Mouse (Mus musculus): ENCODE data around the gene Pip5k1b. TPM values are rescaled to one million over a fixed set of nuclear protein-coding genes. Genes with fewer than 3 reads are reported as not detected.

Pip5k1b gene
- polyA plus RNA-seq, 1 experiment, result 3.1 TPM

DNA sequence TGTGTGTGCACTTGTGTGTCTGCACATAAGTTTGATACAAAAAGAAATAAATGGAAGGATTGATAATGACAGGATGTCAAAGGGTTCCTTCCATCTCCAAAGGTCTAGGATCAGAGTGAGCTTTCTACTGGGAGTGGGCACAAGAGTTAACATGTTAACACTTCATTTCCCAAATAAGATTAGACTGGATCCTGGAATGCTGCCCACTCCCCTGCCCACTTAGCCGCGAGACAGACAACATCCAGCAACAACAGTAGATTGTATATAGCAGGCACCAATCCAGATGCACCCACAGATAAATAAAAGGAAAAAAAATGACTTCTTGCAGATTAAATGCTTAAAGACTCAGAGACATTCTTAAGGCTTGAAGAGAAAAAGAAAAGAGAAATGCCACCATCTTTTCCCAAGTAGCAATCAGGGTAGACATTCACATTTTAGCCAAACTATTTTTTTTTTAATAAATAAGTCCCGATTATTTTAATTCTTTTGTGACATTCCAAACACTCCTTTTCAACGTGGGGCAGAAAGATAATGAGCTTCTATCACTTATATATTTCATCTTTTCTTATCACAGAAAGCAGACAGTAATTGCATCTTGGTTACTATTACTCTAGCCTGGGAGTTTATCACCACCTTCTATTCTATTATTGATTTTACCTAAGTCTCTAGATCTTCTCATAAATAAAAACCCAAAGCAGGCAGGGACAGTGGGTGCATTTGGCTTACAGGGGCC is 219.9 kb downstream of the Pip5k1b start:
- Histone ChIP-seq H3K4me1 (ENCODE audit: control insufficient read depth, insufficient read depth, insufficient read length) (no peaks in the 10 kb centered on the region), H3K27me3 (ENCODE audit: control insufficient read depth, insufficient read depth, low read length) (no peaks in the 10 kb centered on the region), H3K27ac (ENCODE audit: insufficient read depth, low read length) (no peak overlapping the region), H3K36me3 (ENCODE audit: control insufficient read depth, insufficient read depth, low read length) (no peaks in the 10 kb centered on the region), H3K4me3 (ENCODE audit: extremely low read depth, insufficient read depth, insufficient read length) (no peak overlapping the region)
- 71% methylated on average over 4 of the region's 4 CpGs for WGBS
- no peak for DNase-seq (ENCODE audit: low read depth in 1 of 2, low spot score in 2 of 2)
- TF ChIP-seq CTCF (IDR thresholded peaks at IDR 0.05; ENCODE audit: extremely low read depth, insufficient read depth, insufficient read length, insufficient replicate concordance) (no peak), POLR2A (IDR thresholded peaks at IDR 0.05; ENCODE audit: low read depth, low read length) (no peak)

DNA sequence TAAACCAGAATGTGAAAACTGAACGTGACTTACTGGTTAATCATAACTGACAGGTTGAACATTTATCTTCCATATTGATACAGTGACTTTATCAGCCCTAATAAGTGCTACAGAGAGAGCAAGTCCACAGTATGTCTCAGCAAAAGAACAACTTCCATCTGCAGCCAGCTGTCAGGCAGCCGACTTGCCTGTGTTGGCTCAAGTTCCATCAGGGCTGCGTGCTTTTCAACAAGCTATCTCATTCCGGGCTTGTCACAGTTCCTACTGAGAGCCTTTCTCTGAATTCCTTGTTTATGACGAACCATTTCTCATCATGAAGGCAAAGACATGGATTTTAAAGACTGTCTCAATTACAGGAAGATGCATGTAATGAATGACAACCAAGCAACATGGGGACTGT is 222.7 kb downstream of the Pip5k1b start:
- TF ChIP-seq CTCF (IDR thresholded peaks at IDR 0.05; ENCODE audit: extremely low read depth, insufficient read depth, insufficient read length, insufficient replicate concordance) (no peak), POLR2A (IDR thresholded peaks at IDR 0.05; ENCODE audit: low read depth, low read length) (no peak)
- Histone ChIP-seq H3K36me3 (ENCODE audit: control insufficient read depth, insufficient read depth, low read length) (no peaks in the 10 kb centered on the region), H3K27ac (ENCODE audit: insufficient read depth, low read length) (no peak overlapping the region), H3K27me3 (ENCODE audit: control insufficient read depth, insufficient read depth, low read length) (no peaks in the 10 kb centered on the region), H3K4me3 (ENCODE audit: extremely low read depth, insufficient read depth, insufficient read length) (no peak overlapping the region), H3K4me1 (ENCODE audit: control insufficient read depth, insufficient read depth, insufficient read length) (no peaks in the 10 kb centered on the region)
- 85% methylated on average over 5 of the region's 5 CpGs for WGBS
- DNase-seq (ENCODE audit: low read depth in 1 of 2, low spot score in 2 of 2), result no peak

DNA sequence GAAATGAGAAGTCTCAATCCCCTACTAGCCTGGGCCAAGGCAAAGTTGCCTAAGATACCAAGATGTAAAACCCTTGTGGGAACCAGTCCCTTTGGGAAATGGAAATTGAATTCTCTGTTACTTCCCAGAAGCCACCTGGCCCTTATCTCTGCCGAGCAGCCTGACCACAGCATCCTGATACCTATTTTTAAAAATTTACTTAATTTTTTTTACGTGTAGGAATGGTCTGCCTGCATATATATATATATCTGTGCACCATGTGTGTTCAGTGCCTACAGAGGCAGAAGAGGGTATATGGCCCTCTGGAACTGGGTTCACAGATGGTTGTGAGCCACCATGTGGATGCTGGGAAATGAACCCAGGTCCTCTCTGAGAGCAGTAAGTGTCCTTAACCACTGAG is 224.4 kb downstream of the Pip5k1b start:
- 20% methylated on average over 2 of the region's 2 CpGs for WGBS
- Histone ChIP-seq H3K36me3 (ENCODE audit: control insufficient read depth, insufficient read depth, low read length) (no peaks in the 10 kb centered on the region), H3K4me1 (ENCODE audit: control insufficient read depth, insufficient read depth, insufficient read length) (no peaks in the 10 kb centered on the region), H3K27me3 (ENCODE audit: control insufficient read depth, insufficient read depth, low read length) (no peaks in the 10 kb centered on the region), H3K27ac (ENCODE audit: insufficient read depth, low read length) (no peak overlapping the region), H3K4me3 (ENCODE audit: extremely low read depth, insufficient read depth, insufficient read length) (no peak overlapping the region)
- DNase-seq (ENCODE audit: low read depth in 1 of 2, low spot score in 2 of 2), result no peak
- TF ChIP-seq CTCF (IDR thresholded peaks at IDR 0.05; ENCODE audit: extremely low read depth, insufficient read depth, insufficient read length, insufficient replicate concordance) (no peak), POLR2A (IDR thresholded peaks at IDR 0.05; ENCODE audit: low read depth, low read length) (no peak)

DNA sequence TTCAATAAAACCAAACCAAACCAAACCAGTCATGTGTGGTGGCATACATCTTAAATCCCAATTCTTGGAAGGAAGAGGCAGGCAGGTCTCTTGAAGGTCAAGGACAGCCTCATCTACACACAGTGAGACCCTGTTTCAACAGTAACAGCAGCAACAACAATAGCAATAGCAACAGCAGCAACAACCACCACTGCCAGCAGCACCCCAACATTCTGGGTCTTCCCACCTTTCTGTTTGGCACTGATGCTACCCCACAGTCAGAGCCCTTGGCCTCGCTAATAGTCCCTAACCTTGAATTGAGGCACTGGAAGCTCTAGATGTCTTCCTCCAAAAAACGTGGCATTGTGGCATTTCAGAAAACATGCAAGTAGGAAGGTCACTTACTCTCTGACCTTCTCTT is 225.3 kb downstream of the Pip5k1b start:
- H3K27ac ChIP-seq (ENCODE audit: insufficient read depth, low read length), result no peak overlapping the region
- no peaks in the 10 kb centered on the region for H3K36me3 ChIP-seq (ENCODE audit: control insufficient read depth, insufficient read depth, low read length)
- H3K27me3 ChIP-seq (ENCODE audit: control insufficient read depth, insufficient read depth, low read length), result no peaks in the 10 kb centered on the region
- WGBS, result 73% methylated on average over 2 of the region's 2 CpGs
- DNase-seq (ENCODE audit: low read depth in 1 of 2, low spot score in 2 of 2), result no peak
- TF ChIP-seq CTCF (IDR thresholded peaks at IDR 0.05; ENCODE audit: extremely low read depth, insufficient read depth, insufficient read length, insufficient replicate concordance) (no peak), POLR2A (IDR thresholded peaks at IDR 0.05; ENCODE audit: low read depth, low read length) (no peak)
- no peaks in the 10 kb centered on the region for H3K4me1 ChIP-seq (ENCODE audit: control insufficient read depth, insufficient read depth, insufficient read length)
- no peak overlapping the region for H3K4me3 ChIP-seq (ENCODE audit: extremely low read depth, insufficient read depth, insufficient read length)

DNA sequence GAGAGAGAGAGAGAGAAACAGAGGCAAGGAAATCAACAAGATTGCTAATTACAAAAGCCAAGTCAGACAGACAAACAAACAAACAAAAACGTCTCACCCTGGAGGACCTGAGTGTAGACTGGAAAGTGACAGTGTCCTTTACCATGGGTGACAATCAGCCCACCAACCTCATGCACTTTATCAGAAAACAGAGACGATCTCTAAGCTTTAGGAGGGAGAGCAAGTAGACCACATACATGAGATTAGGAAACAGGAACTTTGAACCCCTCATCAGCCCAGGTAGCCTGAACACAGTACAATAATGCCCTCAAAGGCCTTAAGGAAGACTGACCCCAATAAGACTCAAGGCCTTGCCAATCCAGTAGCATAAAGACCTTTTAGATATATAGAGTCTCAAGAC is 227.8 kb downstream of the Pip5k1b start:
- DNase-seq (ENCODE audit: low read depth in 1 of 2, low spot score in 2 of 2), result no peak
- Histone ChIP-seq H3K27me3 (ENCODE audit: control insufficient read depth, insufficient read depth, low read length) (no peaks in the 10 kb centered on the region), H3K27ac (ENCODE audit: insufficient read depth, low read length) (no peak overlapping the region), H3K4me1 (ENCODE audit: control insufficient read depth, insufficient read depth, insufficient read length) (no peaks in the 10 kb centered on the region), H3K4me3 (ENCODE audit: extremely low read depth, insufficient read depth, insufficient read length) (no peak overlapping the region), H3K36me3 (ENCODE audit: control insufficient read depth, insufficient read depth, low read length) (no peaks in the 10 kb centered on the region)
- WGBS, result 81% methylated on average over 2 of the region's 2 CpGs
- no peak for TF ChIP-seq POLR2A (IDR thresholded peaks at IDR 0.05; ENCODE audit: low read depth, low read length)
- no peak for TF ChIP-seq CTCF (IDR thresholded peaks at IDR 0.05; ENCODE audit: extremely low read depth, insufficient read depth, insufficient read length, insufficient replicate concordance)

DNA sequence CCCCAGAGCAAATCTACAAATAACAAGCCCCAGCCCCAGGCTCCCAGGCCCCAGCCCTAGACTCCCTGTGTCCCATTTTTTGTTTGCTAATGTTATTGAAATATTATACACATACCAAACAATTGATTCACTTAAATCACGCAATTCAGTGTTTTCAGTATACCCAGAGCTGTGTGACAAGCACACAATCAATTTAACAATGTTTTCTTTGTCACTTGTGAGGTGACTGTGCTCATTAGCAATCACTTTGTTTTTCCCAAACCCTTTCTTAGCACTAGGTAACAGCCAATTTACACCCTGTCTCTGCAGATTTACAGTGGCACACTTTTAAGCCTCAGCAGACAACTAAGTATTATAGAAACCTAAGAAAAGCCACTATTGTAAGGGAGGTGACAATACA is 228.7 kb downstream of the Pip5k1b start:
- Histone ChIP-seq H3K4me3 (ENCODE audit: extremely low read depth, insufficient read depth, insufficient read length) (no peak overlapping the region), H3K27ac (ENCODE audit: insufficient read depth, low read length) (no peak overlapping the region), H3K27me3 (ENCODE audit: control insufficient read depth, insufficient read depth, low read length) (no peaks in the 10 kb centered on the region), H3K4me1 (ENCODE audit: control insufficient read depth, insufficient read depth, insufficient read length) (no peaks in the 10 kb centered on the region), H3K36me3 (ENCODE audit: control insufficient read depth, insufficient read depth, low read length) (no peaks in the 10 kb centered on the region)
- DNase-seq (ENCODE audit: low read depth in 1 of 2, low spot score in 2 of 2), result no peak
- 97% methylated on average over 1 of the region's 1 CpGs for WGBS
- TF ChIP-seq CTCF (IDR thresholded peaks at IDR 0.05; ENCODE audit: extremely low read depth, insufficient read depth, insufficient read length, insufficient replicate concordance), result no peak
- TF ChIP-seq POLR2A (IDR thresholded peaks at IDR 0.05; ENCODE audit: low read depth, low read length), result no peak

DNA sequence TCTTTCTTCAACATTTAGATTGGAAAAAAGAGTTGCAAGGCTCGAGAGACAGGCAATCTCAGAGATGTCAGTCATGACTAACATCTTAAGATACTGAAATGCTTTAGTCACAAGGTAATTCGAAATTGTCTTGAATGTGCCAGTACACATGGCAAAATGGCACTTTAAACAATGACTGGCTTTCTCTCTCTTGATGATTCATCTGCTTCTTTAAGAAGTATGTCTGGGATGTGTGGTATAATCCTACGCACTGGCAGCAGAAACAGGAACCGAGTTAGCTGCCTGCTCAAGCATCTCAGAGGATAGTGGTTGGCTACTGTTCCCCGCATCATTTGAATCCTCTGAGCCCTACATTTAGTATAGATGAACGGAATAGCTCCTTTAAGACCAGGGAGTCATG is 230.0 kb downstream of the Pip5k1b start:
- TF ChIP-seq POLR2A (IDR thresholded peaks at IDR 0.05; ENCODE audit: low read depth, low read length) (no peak), CTCF (IDR thresholded peaks at IDR 0.05; ENCODE audit: extremely low read depth, insufficient read depth, insufficient read length, insufficient replicate concordance) (no peak)
- no peak for DNase-seq (ENCODE audit: low read depth in 1 of 2, low spot score in 2 of 2)
- no peak overlapping the region for H3K4me3 ChIP-seq (ENCODE audit: extremely low read depth, insufficient read depth, insufficient read length)
- no peaks in the 10 kb centered on the region for H3K27me3 ChIP-seq (ENCODE audit: control insufficient read depth, insufficient read depth, low read length)
- no peak overlapping the region for H3K27ac ChIP-seq (ENCODE audit: insufficient read depth, low read length)
- H3K4me1 ChIP-seq (ENCODE audit: control insufficient read depth, insufficient read depth, insufficient read length), result no peaks in the 10 kb centered on the region
- H3K36me3 ChIP-seq (ENCODE audit: control insufficient read depth, insufficient read depth, low read length), result no peaks in the 10 kb centered on the region
- 84% methylated on average over 6 of the region's 6 CpGs for WGBS

Data from spleen, adult 2 months (tissue).